Mouse (Mus musculus): ENCODE results near the gene Zfyve28. TPM values are rescaled to one million over a fixed set of nuclear protein-coding genes. Genes with fewer than 3 reads are reported as not detected.

The Zfyve28 gene
- polyA plus RNA-seq, 2 experiments = 0.07 TPM; not detected in 1

GRCm38 (mm10) chr5:34169954-34170353 is 118.3 kb downstream of the Zfyve28 start:
- Histone ChIP-seq H3K4me3 (ENCODE audit: insufficient read depth in 1 of 2, low read depth in 2 of 2, low read length in 2 of 2) (peak overlapping the region; percentile 78 to 79), H3K27me3 (ENCODE audit: control insufficient read depth, insufficient read depth, low read length) (no peaks in the 10 kb centered on the region), H3K4me2 (ENCODE audit: low read depth) (peak overlapping the region; percentile 72), H3K9me3 (ENCODE audit: control insufficient read depth, low read length) (no peaks in the 10 kb centered on the region), H3K27ac (peak overlapping the region; percentile 59), H3K4me1 (replicated peaks; ENCODE audit: control insufficient read depth in 2 of 2, insufficient read depth in 2 of 2, low read length in 1 of 2) (peaks cover 3 to 12% of the 10 kb centered on the region in 2 experiments; a peak in 3 of 4 replicates), H3K9ac (replicated peaks) (peak overlapping the region; percentile 68), H3K36me3 (replicated peaks; ENCODE audit: control insufficient read depth, insufficient read depth, low read depth) (peaks cover under 1% of the 10 kb centered on the region; the same call in 1 of the 2 replicates)
- 46% methylated on average over 3 of the region's 3 CpGs for WGBS (ENCODE audit: insufficient replicate concordance)
- no peak for DNase-seq (ENCODE audit: low read depth in 3 of 3, low spot score in 3 of 3)
- no peak for TF ChIP-seq CTCF (IDR thresholded peaks at IDR 0.05; ENCODE audit: low read depth)
- no peak for TF ChIP-seq EP300 (IDR thresholded peaks at IDR 0.05; ENCODE audit: low read depth)
- no peak for ATAC-seq (ENCODE audit: insufficient read depth)

DNA sequence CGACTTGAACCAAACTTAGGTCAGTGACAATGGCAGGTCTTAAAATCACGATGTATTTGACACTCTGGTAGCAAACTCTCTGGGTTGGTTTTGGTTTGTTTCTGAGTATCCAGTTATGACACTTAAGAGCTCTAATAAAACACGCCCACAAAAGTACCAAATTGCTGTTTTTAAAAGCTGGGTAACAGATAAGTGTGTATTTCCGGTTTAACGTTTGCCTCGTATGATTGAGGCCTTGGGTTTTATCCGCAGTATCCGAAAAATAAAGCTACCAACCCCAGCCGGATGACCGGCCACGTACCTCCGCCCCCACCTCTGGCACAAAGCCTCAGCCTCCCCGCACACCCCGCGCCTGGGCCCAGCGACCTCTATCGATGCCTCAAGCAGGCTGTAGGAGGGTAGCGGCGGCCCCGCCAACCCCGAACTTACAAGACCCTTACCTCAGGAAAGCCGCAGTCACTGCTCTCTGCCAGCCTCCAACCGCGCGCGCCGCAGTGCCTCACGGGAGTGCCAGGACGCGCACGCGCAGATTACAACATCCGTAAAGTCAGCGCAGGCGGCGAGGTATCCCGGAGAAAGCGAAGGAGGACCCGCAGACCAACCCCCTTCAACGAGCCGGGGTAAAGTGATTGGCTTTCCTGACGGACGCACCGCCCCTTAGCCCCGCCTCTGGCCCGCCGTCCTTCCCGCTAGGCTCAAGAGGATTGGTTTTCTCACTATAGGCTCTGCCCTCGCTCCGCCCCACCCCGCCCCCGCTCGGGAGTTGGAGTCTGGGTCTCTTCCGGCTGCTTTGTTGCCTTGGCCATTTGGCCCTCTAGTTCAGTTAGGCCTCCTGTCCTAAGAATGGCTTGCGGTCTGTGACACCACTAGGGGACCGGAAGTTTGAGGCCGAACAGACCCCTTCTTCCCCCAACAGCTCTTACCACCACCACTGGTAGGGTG is 119.0 kb downstream of the Zfyve28 start, which contains the start of the genes Poln and Haus3:
TSS of gene Poln (minus strand) at position 499 of the 942 bp plus-strand sequence.
TSS of gene Haus3 (minus strand) at position 578 of the 942 bp plus-strand sequence.
- no peaks in the 10 kb centered on the region for H3K27me3 ChIP-seq (ENCODE audit: control insufficient read depth, insufficient read depth, low read length)
- WGBS (ENCODE audit: insufficient replicate concordance) = under 1% methylated on average over 57 of the region's 57 CpGs
- DNase-seq (ENCODE audit: low read depth in 3 of 3, low spot score in 3 of 3) = peak; percentile 97 to 98 (median 98)
- H3K4me1 ChIP-seq (replicated peaks; ENCODE audit: control insufficient read depth in 2 of 2, insufficient read depth in 2 of 2, low read length in 1 of 2) = peaks cover 3 to 12% of the 10 kb centered on the region in 2 experiments; a peak in 3 of 4 replicates
- peak within 1 kb of the TSS; percentile 81 for H3K27ac ChIP-seq
- H3K9me3 ChIP-seq (ENCODE audit: control insufficient read depth, low read length) = no peaks in the 10 kb centered on the region
- H3K36me3 ChIP-seq (replicated peaks; ENCODE audit: control insufficient read depth, insufficient read depth, low read depth) = peaks cover 7% of the 10 kb centered on the region
- TF ChIP-seq EP300 (IDR thresholded peaks at IDR 0.05; ENCODE audit: low read depth) (no peak), CTCF (IDR thresholded peaks at IDR 0.05; ENCODE audit: low read depth) (peak; percentile 28; the same call in 1 of the 2 replicates)
- H3K4me2 ChIP-seq (ENCODE audit: low read depth) = peak within 1 kb of the TSS; percentile 73
- peak within 1 kb of the TSS; percentile 79 to 87 for H3K4me3 ChIP-seq (ENCODE audit: insufficient read depth in 1 of 2, low read depth in 2 of 2, low read length in 2 of 2)
- peak within 1 kb of the TSS; percentile 83 for H3K9ac ChIP-seq (replicated peaks)
- ATAC-seq (ENCODE audit: insufficient read depth) = peak; percentile 100

DNA sequence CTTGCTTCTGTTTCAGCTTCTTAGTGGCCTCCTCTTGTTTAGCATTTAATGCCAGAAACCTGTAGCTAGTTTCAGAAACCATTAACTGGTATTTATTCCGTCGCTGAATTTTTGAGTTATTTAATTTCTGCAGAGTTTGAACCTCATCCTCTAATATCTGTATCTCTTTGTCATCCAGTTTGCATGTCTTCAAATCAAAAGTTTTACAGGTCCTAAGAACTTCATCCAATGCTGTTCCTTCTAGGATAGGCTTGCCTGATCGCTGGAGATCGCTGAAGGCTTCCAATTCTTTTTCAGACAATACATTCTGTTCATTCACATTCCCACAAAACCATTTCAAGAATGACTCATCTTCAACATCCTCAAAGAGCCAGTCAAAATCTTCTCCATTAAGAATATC is 120.4 kb downstream of the Zfyve28 start:
- Histone ChIP-seq H3K36me3 (replicated peaks; ENCODE audit: control insufficient read depth, insufficient read depth, low read depth) (peaks cover 12% of the 10 kb centered on the region), H3K27me3 (ENCODE audit: control insufficient read depth, insufficient read depth, low read length) (no peaks in the 10 kb centered on the region), H3K4me3 (ENCODE audit: insufficient read depth in 1 of 2, low read depth in 2 of 2, low read length in 2 of 2) (peak overlapping the region in 1 of 2 experiments; percentile 79; a peak in 2 of 4 replicates), H3K4me2 (ENCODE audit: low read depth) (peak overlapping the region; percentile 73), H3K27ac (no peak overlapping the region), H3K9me3 (ENCODE audit: control insufficient read depth, low read length) (no peaks in the 10 kb centered on the region), H3K4me1 (replicated peaks; ENCODE audit: control insufficient read depth in 2 of 2, insufficient read depth in 2 of 2, low read length in 1 of 2) (peaks cover 3 to 12% of the 10 kb centered on the region in 2 experiments; a peak in 3 of 4 replicates), H3K9ac (replicated peaks) (peak overlapping the region; percentile 25; the same call in 1 of the 2 replicates)
- 68% methylated on average over 4 of the region's 4 CpGs for WGBS (ENCODE audit: insufficient replicate concordance)
- ATAC-seq (ENCODE audit: insufficient read depth) (no peak), DNase-seq (ENCODE audit: low read depth in 3 of 3, low spot score in 3 of 3) (no peak)
- TF ChIP-seq CTCF (IDR thresholded peaks at IDR 0.05; ENCODE audit: low read depth) (no peak), EP300 (IDR thresholded peaks at IDR 0.05; ENCODE audit: low read depth) (no peak)

GRCm38 (mm10) chr5:34165793-34166192 is 122.5 kb downstream of the Zfyve28 start:
- DNase-seq (ENCODE audit: low read depth in 3 of 3, low spot score in 3 of 3) = peak in 1 of 3 experiments; percentile 15
- Histone ChIP-seq H3K9ac (replicated peaks) (peak overlapping the region; percentile 56), H3K4me1 (replicated peaks; ENCODE audit: control insufficient read depth in 2 of 2, insufficient read depth in 2 of 2, low read length in 1 of 2) (peaks cover 3 to 12% of the 10 kb centered on the region in 2 experiments; a peak in 3 of 4 replicates), H3K27ac (no peak overlapping the region), H3K27me3 (ENCODE audit: control insufficient read depth, insufficient read depth, low read length) (no peaks in the 10 kb centered on the region), H3K36me3 (replicated peaks; ENCODE audit: control insufficient read depth, insufficient read depth, low read depth) (peaks cover 16% of the 10 kb centered on the region), H3K9me3 (ENCODE audit: control insufficient read depth, low read length) (no peaks in the 10 kb centered on the region), H3K4me2 (ENCODE audit: low read depth) (peak overlapping the region; percentile 67), H3K4me3 (ENCODE audit: insufficient read depth in 1 of 2, low read depth in 2 of 2, low read length in 2 of 2) (peak overlapping the region in 1 of 2 experiments; percentile 45; a peak in 3 of 4 replicates)
- TF ChIP-seq EP300 (IDR thresholded peaks at IDR 0.05; ENCODE audit: low read depth) = 0 out of 2 replicates have a peak, but pooled peaks have one; percentile 7
- TF ChIP-seq CTCF (IDR thresholded peaks at IDR 0.05; ENCODE audit: low read depth) = no peak
- 10% methylated on average over 4 of the region's 4 CpGs for WGBS (ENCODE audit: insufficient replicate concordance)
- ATAC-seq (ENCODE audit: insufficient read depth) = no peak

DNA sequence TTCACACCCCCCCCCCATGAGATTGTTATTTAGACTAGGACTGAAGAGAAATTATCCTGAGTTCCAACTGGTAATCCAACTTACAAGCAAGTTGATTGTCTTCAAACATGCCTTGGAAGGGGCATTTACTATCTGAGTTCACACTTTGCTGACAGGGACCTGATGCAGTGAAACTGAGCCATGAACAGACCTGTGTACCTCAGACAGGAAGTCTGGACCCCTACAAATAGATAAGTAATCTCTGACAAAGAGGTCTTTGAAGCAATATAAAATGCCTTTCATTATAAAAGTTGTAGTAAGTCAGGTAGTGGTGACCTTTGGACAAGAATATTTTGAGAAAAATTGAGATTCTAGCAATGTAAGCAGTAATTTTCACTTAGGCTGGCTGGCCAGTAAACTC is 139.8 kb downstream of the Zfyve28 start:
- TF ChIP-seq CTCF (IDR thresholded peaks at IDR 0.05; ENCODE audit: low read depth) (no peak), EP300 (IDR thresholded peaks at IDR 0.05; ENCODE audit: low read depth) (no peak)
- Histone ChIP-seq H3K27me3 (ENCODE audit: control insufficient read depth, insufficient read depth, low read length) (no peaks in the 10 kb centered on the region), H3K27ac (no peak overlapping the region), H3K9me3 (ENCODE audit: control insufficient read depth, low read length) (no peaks in the 10 kb centered on the region), H3K4me3 (ENCODE audit: insufficient read depth in 1 of 2, low read depth in 2 of 2, low read length in 2 of 2) (no peak overlapping the region), H3K4me1 (replicated peaks; ENCODE audit: control insufficient read depth in 2 of 2, insufficient read depth in 2 of 2, low read length in 1 of 2) (no peaks in the 10 kb centered on the region), H3K4me2 (ENCODE audit: low read depth) (no peak overlapping the region), H3K9ac (replicated peaks) (no peak overlapping the region), H3K36me3 (replicated peaks; ENCODE audit: control insufficient read depth, insufficient read depth, low read depth) (no peaks in the 10 kb centered on the region)
- ATAC-seq (ENCODE audit: insufficient read depth) (no peak), DNase-seq (ENCODE audit: low read depth in 3 of 3, low spot score in 3 of 3) (no peak)
